Mouse (Mus musculus) MEL (cell line): ENCODE measurements around the gene 4931428F04Rik.

ENCODE experiments used
- E2F4 ChIP-seq: IDR thresholded peaks from 2 replicates; pipeline ENCODE4 v1.6.1; 2011; ENCODE audit warnings: low read depth, low read length, improper control_type of control experiment, borderline replicate concordance
- POLR2AphosphoS5 ChIP-seq: IDR thresholded peaks from 2 replicates; pipeline ENCODE4 v1.6.1; 2012; ENCODE audit warnings: low read depth, borderline replicate concordance, mild to moderate bottlenecking, inconsistent platforms, low read length, moderate library complexity, mixed read lengths

- TF ChIP-seq E2F4 (no peak), POLR2AphosphoS5 (no peak)
These were observed 13.2 kb downstream of the 4931428F04Rik start for GRCm38 (mm10) chr8:105276292-105277120.
